Mouse (Mus musculus) gastrocnemius, adult 8-10 months (tissue): ENCODE results near the gene Chd1l. TPM values are rescaled to one million over a fixed set of nuclear protein-coding genes. Genes with fewer than 3 reads are reported as not detected.

Experiments
- DNase-seq, 2 experiments: peaks; one replicate each; pipeline ENCODE4 v3.0.0; 2022; ENCODE audit warnings: low spot score in 2 of 2
- total RNA-seq, 4 experiments: library from RNA; stranded (reverse); gene quantifications; 2 replicates each; pipeline ENCODE4 v1.2.4; 2022

The Chd1l gene
- total RNA-seq, 4 experiments from 2014 or later, result 9.4 to 11.6 (median 11.1) TPM

- DNase-seq, result no peak
Observed at GRCm38 (mm10) chr3:97525458-97525857, 84.5 kb downstream of the Chd1l start.

GRCm38 (mm10) chr3:97524835-97525234 is 85.2 kb downstream of the Chd1l start:
- no peak for DNase-seq

GRCm38 (mm10) chr3:97521946-97522731 is 87.9 kb downstream of the Chd1l start:
- DNase-seq, result no peak

- no peak for DNase-seq
Observed at GRCm38 (mm10) chr3:97519883-97520282, 90.1 kb downstream of the Chd1l start.

- DNase-seq, result no peak
Observed at GRCm38 (mm10) chr3:97512296-97512695, 97.7 kb downstream of the Chd1l start.

Other genes starting within 250 kb of the Chd1l start
- gene Olfr1402, start 188.2 kb downstream of the Chd1l start, total RNA-seq, result not detected
- 1 to 10 TPM; 5.9 to 7.6 (median 7.5) TPM for gene Fmo5, start 18.6 kb upstream of the Chd1l start, total RNA-seq
- 100 to 1,000 TPM; 206 to 278 (median 246) TPM for gene Prkab2, start 48.0 kb upstream of the Chd1l start, total RNA-seq
- gene Gm17651, start 64.5 kb upstream of the Chd1l start, total RNA-seq, result not detected